9 mouse cellular contexts compared by ENCODE assay signal in genomic region chr8:111712588-111712987, GRCm38 (mm10). TPM values are rescaled to one million over a fixed set of nuclear protein-coding genes. Genes with fewer than 3 reads are reported as not detected.
DNase-seq lines count a peak whose midpoint lies in the region; TF ChIP-seq lines count a peak whose summit lies in the region.
"Had no signal": no experiment of that assay in that cellular context is flagged by ENCODE, and none has a peak within 500 bp of the region (broad histone marks: within the 10 kb centered on the region; RNA-seq: fewer than 3 reads in every experiment).

No protein-coding gene starts in this region.

- H3K27ac ChIP-seq in liver, adult 2 months (replicated peaks; ENCODE audit: insufficient read depth, low read depth, low read length), result no peak overlapping the region
- no peak overlapping the region for H3K27ac ChIP-seq in small intestine, adult 2 months (ENCODE audit: insufficient read depth, low read depth, low read length)

- no peak for TF ChIP-seq POLR2A in liver, adult 2 months (IDR thresholded peaks at IDR 0.05; ENCODE audit: extremely low read depth, insufficient read depth, low read length)
- no peak for TF ChIP-seq POLR2A in small intestine, adult 2 months (IDR thresholded peaks at IDR 0.05; ENCODE audit: low read depth, low read length)

- no peak overlapping the region for H3K4me3 ChIP-seq in liver, adult 2 months (ENCODE audit: insufficient read depth, low read depth, low read length)
- no peak overlapping the region for H3K4me3 ChIP-seq in small intestine, adult 2 months (ENCODE audit: low read depth, low read length)

- H3K4me1 ChIP-seq in liver, adult 2 months (ENCODE audit: control insufficient read depth, insufficient read depth, low read length), result peaks cover 19% of the 10 kb centered on the region
- H3K4me1 ChIP-seq in small intestine, adult 2 months (ENCODE audit: control insufficient read depth, insufficient read depth, insufficient read length, low read length), result peaks cover 24% of the 10 kb centered on the region

- 59% methylated on average over 6 of the region's 6 CpGs for WGBS in liver, adult 2 months
- 71% methylated on average over 6 of the region's 6 CpGs for WGBS in small intestine, adult 2 months

- peaks cover 21% of the 10 kb centered on the region for H3K79me2 ChIP-seq in liver, adult 2 months (ENCODE audit: control insufficient read depth, insufficient read depth, low read length)

- H3K9ac ChIP-seq in liver, adult 2 months (ENCODE audit: low read depth, low read length), result no peak overlapping the region

- DNase-seq in adrenal gland, adult (ENCODE audit: inconsistent age in 2 of 2, low spot score in 1 of 2), result peak; percentile 74 to 87
- no peak for DNase-seq in adrenal gland, adult 8-10 months
- DNase-seq in right cerebral cortex, postnatal 10 days (ENCODE audit: low spot score in 2 of 2), result peak; percentile 73 to 79
- no peak for DNase-seq in right cerebral cortex, postnatal 36 days (ENCODE audit: low spot score in 2 of 2)
- DNase-seq in cerebellum, adult 9-11 months, result peak; percentile 92
- DNase-seq in heart, postnatal 4 days, result peak; percentile 83
- peak; percentile 56 for DNase-seq in liver, adult 2 months (ENCODE audit: extremely low read depth, low read depth, low spot score)

- TF ChIP-seq CTCF in liver, adult 2 months (IDR thresholded peaks at IDR 0.05; ENCODE audit: low read depth, low read length), result peak; percentile 89
- peak; percentile 73; the same call in 1 of the 2 replicates for TF ChIP-seq CTCF in small intestine, adult 2 months (IDR thresholded peaks at IDR 0.05; ENCODE audit: extremely low read depth, insufficient read length, insufficient replicate concordance, low read depth, low read length)

- no peaks in the 10 kb centered on the region for H3K27me3 ChIP-seq in liver, adult 2 months (ENCODE audit: control insufficient read depth, insufficient read depth, low read length)
- H3K27me3 ChIP-seq in small intestine, adult 2 months (ENCODE audit: control insufficient read depth, insufficient read depth, low read length), result no peaks in the 10 kb centered on the region

- H3K36me3 ChIP-seq in liver, adult 2 months (ENCODE audit: control insufficient read depth, insufficient read depth, low read length), result peaks cover 27% of the 10 kb centered on the region; the same call in 1 of the 2 replicates
- H3K36me3 ChIP-seq in small intestine, adult 2 months (ENCODE audit: control insufficient read depth, insufficient read depth, low read length), result peaks cover 71% of the 10 kb centered on the region

RNA-seq across cellular contexts. Expression of gene Ctrb1, which starts 21.8 kb away (rescaled TPM):
- not detected for total RNA-seq in adrenal gland, adult 8-10 months (2022)
- not detected for total RNA-seq in heart, postnatal 4 days (2021)
- 50.9 and 134 TPM in 2 replicates for total RNA-seq in liver, adult 2 months (2014; rRNA removed)
- 1.9 and 5.3 TPM in 2 replicates for polyA plus RNA-seq in liver, adult 2 months (2012; rRNA removed)
- 138 and 67,254 TPM in 2 replicates for polyA plus RNA-seq in small intestine, adult 2 months (2012; rRNA removed)
- total RNA-seq: neutrophil, adult 5-6 weeks had no signal

RNA-seq across cellular contexts. Expression of gene Bcar1, which starts 31.0 kb away (rescaled TPM):
- total RNA-seq in adrenal gland, adult 8-10 months (2022), result 100 to 1,000 TPM in 2 of 4 experiments, 10 to 100 TPM in 2; 86.1 to 150 (median 104) TPM
- total RNA-seq in heart, postnatal 4 days (2021), result 10 to 100 TPM; 62.7 to 65.0 TPM
- 11.3 and 18.0 TPM in 2 replicates for total RNA-seq in liver, adult 2 months (2014; rRNA removed)
- 41.2 and 53.2 TPM in 2 replicates for polyA plus RNA-seq in liver, adult 2 months (2012; rRNA removed)
- 84.1 and 251 TPM in 2 replicates for polyA plus RNA-seq in small intestine, adult 2 months (2012; rRNA removed)

Comparison
In these comparisons a context has a peak if more than half of its experiments do, and no peak if none do; other contexts are left out.
1. DNase-seq: peak in adrenal gland, adult (2 of 2), right cerebral cortex, postnatal 10 days (2 of 2), cerebellum, adult 9-11 months (single experiment), heart, postnatal 4 days (single experiment) and liver, adult 2 months (single experiment); none in adrenal gland, adult 8-10 months (single experiment) and right cerebral cortex, postnatal 36 days (0 of 2).
2. RNA of gene Ctrb1, which starts 21.8 kb away (total RNA-seq): 50.9 to 134 TPM in liver, adult 2 months; not detected in adrenal gland, adult 8-10 months and not detected in heart, postnatal 4 days; every median in the first group is over 10 times any median in the second.